Mouse (Mus musculus): ENCODE results near the gene Gm17349. TPM values are rescaled to one million over a fixed set of nuclear protein-coding genes. Genes with fewer than 3 reads are reported as not detected.
A peak's percentile ranks its signal among the peaks of the same experiment; 100 is the strongest.

Gene Gm17349
- polyA plus RNA-seq, 1 experiment from 2014 or later, result not detected

DNA sequence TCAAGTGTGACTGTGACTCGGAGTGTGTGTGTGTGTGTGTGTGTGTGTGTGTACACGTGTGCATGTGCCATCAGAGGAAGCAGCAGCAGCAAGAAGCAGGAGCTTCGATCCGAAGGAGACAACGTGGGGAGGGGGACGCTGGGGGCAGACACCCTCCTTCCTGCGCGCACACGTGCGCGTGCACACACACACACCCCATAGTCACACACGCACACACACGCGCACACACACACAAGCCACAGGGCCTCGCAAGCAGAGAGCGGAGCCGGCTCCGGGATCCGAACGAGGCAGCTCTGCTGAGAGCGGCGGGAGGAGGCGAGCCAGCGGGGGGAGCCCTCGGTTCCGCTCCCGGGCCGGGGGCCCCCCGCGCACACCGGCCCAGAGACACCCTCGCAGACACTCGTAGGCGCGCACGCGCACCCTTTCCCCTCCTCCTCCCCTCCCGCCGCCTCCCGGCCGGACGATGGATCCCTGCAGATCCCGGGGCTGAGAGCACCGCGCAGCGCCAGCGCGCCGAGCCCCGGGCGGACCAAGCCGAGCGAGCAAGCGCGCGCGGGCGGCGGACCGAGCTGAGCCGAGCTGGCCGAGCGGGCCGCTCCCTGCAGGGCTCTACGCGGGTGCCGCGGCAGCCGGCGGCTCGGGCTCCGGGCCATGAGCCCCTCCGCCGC, 35.0 kb downstream of the Gm17349 start, which contains the start of gene Asic1:
TSS of gene Asic1 (plus strand) at position 215 of the 668 bp plus-strand sequence.
- Histone ChIP-seq H3K4me3 (ENCODE audit: low read depth, low read length) (peak within 1 kb of the TSS; percentile 47), H3K27ac (ENCODE audit: low read depth) (no peak within 1 kb of the TSS), H3K27me3 (ENCODE audit: insufficient read depth, low read length) (peaks cover 58% of the 10 kb centered on the region), H3K9me3 (ENCODE audit: low read depth, low read length) (no peaks in the 10 kb centered on the region), H3K36me3 (ENCODE audit: insufficient read depth) (no peaks in the 10 kb centered on the region), H3K9ac (peak within 1 kb of the TSS; percentile 41), H3K4me2 (peak within 1 kb of the TSS; percentile 94), H3K4me1 (ENCODE audit: insufficient read depth) (0 out of 2 replicates have a peak, but pooled peaks cover 2% of the 10 kb centered on the region)
- no peak for TF ChIP-seq CTCF (IDR thresholded peaks at IDR 0.05; ENCODE audit: low read depth)
- ATAC-seq (ENCODE audit: insufficient read depth) (peak; percentile 69), DNase-seq (peak; percentile 81)
- under 1% methylated on average over 70 of the region's 74 CpGs for WGBS

DNA sequence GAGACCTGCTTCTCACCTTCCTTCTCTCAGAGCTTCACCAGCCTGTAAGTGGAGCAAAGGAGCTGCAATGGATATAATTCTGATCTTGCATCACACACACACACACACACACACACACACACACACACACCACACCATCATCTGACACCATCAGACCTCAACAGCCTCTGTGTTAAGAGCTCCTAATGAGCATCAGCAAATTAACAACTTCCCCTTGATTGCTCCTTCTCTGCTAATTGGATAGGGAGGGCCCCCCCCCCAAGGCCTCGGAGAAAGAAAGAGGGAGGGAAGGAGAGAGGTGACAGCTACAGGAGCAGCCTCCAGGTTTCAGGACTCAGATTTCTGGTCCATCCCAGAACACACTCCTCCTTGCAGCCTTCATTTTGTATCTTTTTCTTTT, 35.9 kb downstream of the Gm17349 start:
- peaks cover 63% of the 10 kb centered on the region for H3K27me3 ChIP-seq (ENCODE audit: insufficient read depth, low read length)
- ATAC-seq (ENCODE audit: insufficient read depth), result no peak
- H3K9ac ChIP-seq, result no peak overlapping the region
- no peak overlapping the region for H3K4me3 ChIP-seq (ENCODE audit: low read depth, low read length)
- no peak for TF ChIP-seq CTCF (IDR thresholded peaks at IDR 0.05; ENCODE audit: low read depth)
- WGBS, result 0% methylated on average over 1 of the region's 1 CpGs
- H3K36me3 ChIP-seq (ENCODE audit: insufficient read depth), result no peaks in the 10 kb centered on the region
- H3K27ac ChIP-seq (ENCODE audit: low read depth), result no peak overlapping the region
- 0 out of 2 replicates have a peak, but pooled peaks cover 3% of the 10 kb centered on the region for H3K4me1 ChIP-seq (ENCODE audit: insufficient read depth)
- no peak for DNase-seq
- no peaks in the 10 kb centered on the region for H3K9me3 ChIP-seq (ENCODE audit: low read depth, low read length)
- H3K4me2 ChIP-seq, result no peak overlapping the region

DNA sequence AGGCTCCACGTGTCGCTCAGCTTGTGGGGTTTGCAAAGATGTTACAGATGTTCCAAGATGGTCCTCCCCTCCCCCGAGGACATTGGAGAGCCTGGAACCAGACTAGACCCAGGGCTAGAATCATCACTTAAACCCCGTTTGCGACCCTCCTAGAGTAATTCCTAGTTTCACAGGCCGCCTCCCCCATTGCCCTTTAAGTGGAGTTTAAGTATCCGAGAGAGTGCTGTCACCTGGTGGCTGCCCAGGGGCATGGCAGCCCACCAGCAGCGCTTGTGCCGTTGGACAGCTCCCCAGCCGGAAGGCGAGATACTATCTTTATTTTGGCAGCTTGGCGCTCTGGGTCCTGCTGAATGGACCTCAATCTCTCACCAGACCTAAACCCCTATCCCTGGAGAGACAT, 36.4 kb downstream of the Gm17349 start:
- peak; percentile 91 for DNase-seq
- H3K27me3 ChIP-seq (ENCODE audit: insufficient read depth, low read length), result peaks cover 64% of the 10 kb centered on the region
- no peak for ATAC-seq (ENCODE audit: insufficient read depth)
- no peaks in the 10 kb centered on the region for H3K36me3 ChIP-seq (ENCODE audit: insufficient read depth)
- H3K4me2 ChIP-seq, result no peak overlapping the region
- H3K9me3 ChIP-seq (ENCODE audit: low read depth, low read length), result no peaks in the 10 kb centered on the region
- TF ChIP-seq CTCF (IDR thresholded peaks at IDR 0.05; ENCODE audit: low read depth), result peak; percentile 99
- no peak overlapping the region for H3K9ac ChIP-seq
- H3K4me3 ChIP-seq (ENCODE audit: low read depth, low read length), result no peak overlapping the region
- H3K27ac ChIP-seq (ENCODE audit: low read depth), result no peak overlapping the region
- 2% methylated on average over 12 of the region's 12 CpGs for WGBS
- H3K4me1 ChIP-seq (ENCODE audit: insufficient read depth), result 0 out of 2 replicates have a peak, but pooled peaks cover 5% of the 10 kb centered on the region

DNA sequence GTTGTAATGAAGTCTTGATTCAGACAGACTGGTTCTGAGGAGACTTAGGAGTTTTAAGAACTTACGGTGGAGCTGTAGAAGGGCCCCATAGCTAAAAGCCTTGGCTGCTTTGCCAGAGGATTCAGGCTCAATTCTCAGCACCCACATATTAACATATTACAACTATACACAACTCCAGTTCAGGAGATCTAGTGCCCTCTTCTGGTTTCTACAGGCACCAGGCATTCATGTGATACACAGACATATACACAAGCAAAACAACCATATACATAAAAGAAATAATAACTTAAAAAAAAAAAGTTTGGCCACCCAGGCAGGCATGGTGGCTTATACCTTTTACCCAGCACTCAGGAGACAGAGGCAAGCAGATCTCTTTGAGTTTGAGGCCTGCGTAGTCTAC, 37.7 kb downstream of the Gm17349 start:
- Histone ChIP-seq H3K27ac (ENCODE audit: low read depth) (no peak overlapping the region), H3K36me3 (ENCODE audit: insufficient read depth) (no peaks in the 10 kb centered on the region), H3K4me2 (no peak overlapping the region), H3K4me3 (ENCODE audit: low read depth, low read length) (no peak overlapping the region), H3K4me1 (ENCODE audit: insufficient read depth) (0 out of 2 replicates have a peak, but pooled peaks cover 5% of the 10 kb centered on the region), H3K9ac (no peak overlapping the region), H3K9me3 (ENCODE audit: low read depth, low read length) (no peaks in the 10 kb centered on the region), H3K27me3 (ENCODE audit: insufficient read depth, low read length) (peaks cover 55% of the 10 kb centered on the region)
- DNase-seq, result no peak
- 98% methylated on average over 2 of the region's 2 CpGs for WGBS
- TF ChIP-seq CTCF (IDR thresholded peaks at IDR 0.05; ENCODE audit: low read depth), result no peak
- ATAC-seq (ENCODE audit: insufficient read depth), result no peak

DNA sequence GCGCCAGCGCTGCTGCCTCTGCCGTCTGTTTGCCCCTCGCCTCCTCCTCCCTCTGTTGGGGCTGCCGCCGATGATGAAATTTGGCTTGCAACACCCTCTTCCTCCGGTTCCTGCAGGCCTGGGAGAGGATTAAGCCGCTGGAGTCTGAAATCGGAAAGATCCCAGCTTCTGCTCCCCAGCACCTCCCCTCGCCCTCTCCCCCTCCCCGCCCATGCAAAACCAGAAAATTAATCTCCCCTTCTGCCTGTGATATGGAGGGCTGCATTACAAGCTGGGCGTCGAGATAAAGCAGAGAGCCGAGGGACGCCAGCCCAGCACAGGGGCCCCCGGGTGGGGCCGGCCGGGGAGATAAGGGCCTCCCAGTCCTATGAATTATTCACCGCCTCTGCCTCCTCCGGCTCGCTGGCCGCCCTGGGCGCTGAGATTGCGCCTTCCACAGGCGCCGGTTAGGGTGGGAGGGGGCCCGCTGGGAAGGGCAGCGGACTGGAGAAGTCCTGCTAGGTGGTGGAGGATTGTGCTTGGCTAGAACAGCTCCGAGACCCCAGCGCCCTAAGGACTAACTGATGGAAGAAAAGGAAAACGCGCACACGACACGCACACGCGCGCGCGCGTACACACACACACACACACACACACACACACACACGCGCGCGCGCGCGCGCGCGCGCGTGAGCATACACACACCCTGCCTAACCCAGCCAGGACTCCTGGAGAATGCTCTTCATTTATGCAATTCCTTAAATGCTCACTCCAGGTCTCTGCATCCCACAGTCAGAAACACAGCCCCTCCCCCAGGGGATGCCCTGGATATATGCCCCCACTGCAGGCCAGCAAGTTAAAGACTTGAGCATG, 40.5 kb downstream of the Gm17349 start:
- peak; percentile 88 for ATAC-seq (ENCODE audit: insufficient read depth)
- Histone ChIP-seq H3K27ac (ENCODE audit: low read depth) (no peak overlapping the region; the same call in 1 of the 2 replicates), H3K27me3 (ENCODE audit: insufficient read depth, low read length) (peaks cover 30% of the 10 kb centered on the region), H3K4me1 (ENCODE audit: insufficient read depth) (0 out of 2 replicates have a peak, but pooled peaks cover 3% of the 10 kb centered on the region), H3K9ac (peak overlapping the region; percentile 27; the same call in 1 of the 2 replicates), H3K4me2 (peak overlapping the region; percentile 78), H3K36me3 (ENCODE audit: insufficient read depth) (no peaks in the 10 kb centered on the region), H3K4me3 (ENCODE audit: low read depth, low read length) (peak overlapping the region; percentile 36), H3K9me3 (ENCODE audit: low read depth, low read length) (no peaks in the 10 kb centered on the region)
- DNase-seq, result peak; percentile 85
- under 1% methylated on average over 52 of the region's 52 CpGs for WGBS
- no peak for TF ChIP-seq CTCF (IDR thresholded peaks at IDR 0.05; ENCODE audit: low read depth)

DNA sequence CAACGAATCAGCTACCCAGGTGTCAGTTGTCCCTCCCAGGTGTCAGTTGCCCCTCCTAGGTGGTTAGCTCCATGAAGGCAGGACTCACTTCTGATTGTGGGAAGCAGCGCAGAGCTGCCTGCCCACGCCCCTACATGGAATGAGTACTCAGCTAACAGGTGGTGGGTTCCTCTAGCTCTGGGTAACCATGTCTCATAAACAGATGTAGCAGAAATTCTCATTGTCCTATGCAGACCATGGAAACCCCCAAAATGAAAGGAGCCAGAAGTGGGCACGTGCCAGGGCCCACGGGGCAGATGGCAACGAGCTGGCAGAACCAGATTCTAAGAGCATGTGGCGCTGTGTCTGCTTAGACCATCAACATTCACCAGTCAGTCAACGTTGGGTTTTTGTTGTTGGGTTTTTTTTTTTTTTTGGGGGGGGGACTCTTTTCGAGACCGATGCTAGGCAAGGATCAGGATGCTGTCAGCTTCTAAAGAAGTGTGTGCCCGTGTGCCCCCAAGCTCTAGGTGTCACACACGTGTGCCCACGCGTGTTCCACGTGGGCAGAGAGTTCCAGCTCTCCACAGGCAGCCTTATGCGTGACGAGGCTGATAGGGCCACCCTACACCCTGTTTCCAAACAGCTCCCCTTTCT, 41.2 kb downstream of the Gm17349 start:
- ATAC-seq (ENCODE audit: insufficient read depth), result no peak
- 0 out of 2 replicates have a peak, but pooled peaks cover 3% of the 10 kb centered on the region for H3K4me1 ChIP-seq (ENCODE audit: insufficient read depth)
- peak overlapping the region; percentile 78 for H3K4me2 ChIP-seq
- H3K4me3 ChIP-seq (ENCODE audit: low read depth, low read length), result peak overlapping the region; percentile 36
- TF ChIP-seq CTCF (IDR thresholded peaks at IDR 0.05; ENCODE audit: low read depth), result no peak
- no peak for DNase-seq
- no peaks in the 10 kb centered on the region for H3K36me3 ChIP-seq (ENCODE audit: insufficient read depth)
- H3K9ac ChIP-seq, result peak overlapping the region; percentile 27; the same call in 1 of the 2 replicates
- WGBS, result 3% methylated on average over 17 of the region's 17 CpGs
- no peaks in the 10 kb centered on the region for H3K9me3 ChIP-seq (ENCODE audit: low read depth, low read length)
- H3K27me3 ChIP-seq (ENCODE audit: insufficient read depth, low read length), result peaks cover 23% of the 10 kb centered on the region; the same call in 1 of the 2 replicates
- H3K27ac ChIP-seq (ENCODE audit: low read depth), result no peak overlapping the region; the same call in 1 of the 2 replicates
